Mouse (Mus musculus): ENCODE measurements around the gene Cma2. TPM values are rescaled to one million over a fixed set of nuclear protein-coding genes. Genes with fewer than 3 reads are reported as not detected.
"Not testable (repeated sequence)": the region's sequence is repeated elsewhere in the genome, so short reads cannot be mapped to it uniquely, and the experiment has no call there.

The Cma2 gene
- polyA plus RNA-seq, 1 experiment from 2014 or later: not detected

GRCm38 (mm10) chr14:55944575-55944974 is 6.2 kb upstream of the Cma2 start, which contains the start of gene Cma1:
Cma1 (minus strand) TSS chr14:55944675.
- no peak within 1 kb of the TSS for H3K4me3 ChIP-seq (replicated peaks)
- H3K27ac ChIP-seq (replicated peaks): no peak within 1 kb of the TSS
- H3K4me1 ChIP-seq (replicated peaks): 0 out of 2 replicates have a peak, but pooled peaks cover 2% of the 10 kb centered on the region
- no peak within 1 kb of the TSS for H3K4me2 ChIP-seq
- no peak for ATAC-seq (ENCODE audit: insufficient read depth)
- no peaks in the 10 kb centered on the region for H3K9me3 ChIP-seq (replicated peaks)
- 35% methylated on average over 4 of the region's 4 CpGs for WGBS (ENCODE audit: insufficient replicate concordance)
- H3K27me3 ChIP-seq: 0 out of 2 replicates have a peak, but pooled peaks cover 3% of the 10 kb centered on the region
- no peaks in the 10 kb centered on the region for H3K36me3 ChIP-seq (replicated peaks)
- no peak within 1 kb of the TSS for H3K9ac ChIP-seq

- no peak for ATAC-seq (ENCODE audit: insufficient read depth)
- Histone ChIP-seq H3K4me1 (replicated peaks) (peaks cover 10% of the 10 kb centered on the region; the same call in 1 of the 2 replicates), H3K9me3 (replicated peaks) (no peaks in the 10 kb centered on the region), H3K9ac (no peak overlapping the region), H3K27me3 (0 out of 2 replicates have a peak, but pooled peaks cover 3% of the 10 kb centered on the region), H3K4me3 (replicated peaks) (no peak overlapping the region), H3K27ac (replicated peaks) (no peak overlapping the region), H3K36me3 (replicated peaks) (no peaks in the 10 kb centered on the region), H3K4me2 (no peak overlapping the region)
- 14% methylated on average over 2 of the region's 2 CpGs for WGBS (ENCODE audit: insufficient replicate concordance)
Observed at GRCm38 (mm10) chr14:55946269-55946969, 4.4 kb upstream of the Cma2 start.

- no peaks in the 10 kb centered on the region for H3K9me3 ChIP-seq (replicated peaks)
- WGBS (ENCODE audit: insufficient replicate concordance): 48% methylated on average over 1 of the region's 1 CpGs
- H3K27ac ChIP-seq (replicated peaks): no peak overlapping the region
- no peak overlapping the region for H3K9ac ChIP-seq
- H3K36me3 ChIP-seq (replicated peaks): no peaks in the 10 kb centered on the region
- ATAC-seq (ENCODE audit: insufficient read depth): no peak
- H3K4me3 ChIP-seq (replicated peaks): no peak overlapping the region
- no peaks in the 10 kb centered on the region for H3K4me1 ChIP-seq (replicated peaks)
- no peaks in the 10 kb centered on the region; the same call in 1 of the 2 replicates for H3K27me3 ChIP-seq
- H3K4me2 ChIP-seq: no peak overlapping the region
Observed at GRCm38 (mm10) chr14:55963263-55963662, 12.5 kb downstream of the Cma2 start.

DNA sequence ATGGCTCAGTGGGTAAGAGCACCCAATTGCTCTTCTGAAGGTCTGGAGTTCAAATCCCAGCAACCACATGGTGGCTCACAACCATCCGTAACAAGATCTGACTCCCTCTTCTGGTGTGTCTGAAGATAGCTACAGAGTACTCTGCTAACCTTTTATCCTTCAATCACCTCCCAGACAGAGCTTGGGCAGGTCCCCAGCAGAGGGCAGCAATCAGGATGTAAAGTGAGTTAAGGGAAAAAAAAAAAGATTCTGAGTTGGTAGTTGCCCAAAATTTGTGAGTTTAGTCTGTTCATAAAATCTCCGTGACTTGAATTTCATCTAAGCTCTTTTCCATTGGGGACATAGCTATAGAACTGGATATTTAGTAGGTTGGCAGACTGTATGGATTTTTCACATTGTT is 13.1 kb downstream of the Cma2 start:
- H3K4me3 ChIP-seq (replicated peaks); H3K9ac ChIP-seq; ATAC-seq (ENCODE audit: insufficient read depth); H3K9me3 ChIP-seq (replicated peaks); H3K4me1 ChIP-seq (replicated peaks); H3K27me3 ChIP-seq; H3K36me3 ChIP-seq (replicated peaks); H3K27ac ChIP-seq (replicated peaks); H3K4me2 ChIP-seq: not testable (repeated sequence)
- WGBS (ENCODE audit: insufficient replicate concordance): 53% methylated on average over 2 of the region's 2 CpGs

DNA sequence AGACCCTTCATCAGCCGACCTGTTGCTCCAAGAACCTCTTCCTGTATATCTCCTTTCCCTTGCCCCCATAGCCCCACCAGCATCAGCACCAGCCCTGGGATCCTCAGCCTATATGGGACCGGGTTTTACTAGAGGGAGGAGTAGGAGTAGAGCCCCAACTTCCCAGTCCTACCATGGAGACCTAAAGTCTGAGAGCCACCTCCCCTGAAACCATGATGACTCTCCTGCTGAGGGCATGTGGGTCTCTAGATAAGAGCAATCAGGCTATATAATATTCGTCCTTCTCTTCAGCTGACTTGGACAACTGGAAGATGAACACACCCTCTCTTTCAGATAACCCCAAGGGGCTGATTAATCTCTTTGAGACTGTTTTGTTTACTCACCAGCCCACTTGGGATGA is 36.7 kb downstream of the Cma2 start:
- ATAC-seq (ENCODE audit: insufficient read depth): peak; percentile 72
- not testable (repeated sequence) for H3K4me3 ChIP-seq (replicated peaks); H3K4me2 ChIP-seq; H3K9ac ChIP-seq; H3K4me1 ChIP-seq (replicated peaks); H3K9me3 ChIP-seq (replicated peaks); H3K27me3 ChIP-seq; H3K27ac ChIP-seq (replicated peaks); H3K36me3 ChIP-seq (replicated peaks)
- 43% methylated on average over 2 of the region's 3 CpGs for WGBS (ENCODE audit: insufficient replicate concordance)

- H3K9ac ChIP-seq: no peak overlapping the region
- WGBS (ENCODE audit: insufficient replicate concordance): 67% methylated on average over 3 of the region's 3 CpGs
- no peak for ATAC-seq (ENCODE audit: insufficient read depth)
- H3K4me3 ChIP-seq (replicated peaks): no peak overlapping the region
- H3K9me3 ChIP-seq (replicated peaks): no peaks in the 10 kb centered on the region
- no peak overlapping the region for H3K27ac ChIP-seq (replicated peaks)
- no peaks in the 10 kb centered on the region for H3K4me1 ChIP-seq (replicated peaks)
- no peak overlapping the region for H3K4me2 ChIP-seq
- no peaks in the 10 kb centered on the region for H3K36me3 ChIP-seq (replicated peaks)
- H3K27me3 ChIP-seq: peaks cover 6% of the 10 kb centered on the region; the same call in 1 of the 2 replicates
Observed at GRCm38 (mm10) chr14:56013147-56013546, 62.4 kb downstream of the Cma2 start.

- Histone ChIP-seq H3K27ac (replicated peaks) (no peak overlapping the region), H3K4me1 (replicated peaks) (no peaks in the 10 kb centered on the region), H3K27me3 (peaks cover 6% of the 10 kb centered on the region; the same call in 1 of the 2 replicates), H3K4me2 (no peak overlapping the region), H3K9me3 (replicated peaks) (no peaks in the 10 kb centered on the region), H3K4me3 (replicated peaks) (no peak overlapping the region), H3K9ac (no peak overlapping the region), H3K36me3 (replicated peaks) (no peaks in the 10 kb centered on the region)
- 61% methylated on average over 2 of the region's 2 CpGs for WGBS (ENCODE audit: insufficient replicate concordance)
- no peak for ATAC-seq (ENCODE audit: insufficient read depth)
Observed at GRCm38 (mm10) chr14:56013924-56014323, 63.1 kb downstream of the Cma2 start.

GRCm38 (mm10) chr14:56017671-56018070 is 66.9 kb downstream of the Cma2 start, which contains the start of gene Mcpt1:
Mcpt1 (plus strand) TSS chr14:56017971.
- H3K4me1 ChIP-seq (replicated peaks): peaks cover 21% of the 10 kb centered on the region
- H3K4me3 ChIP-seq (replicated peaks); H3K9ac ChIP-seq; ATAC-seq (ENCODE audit: insufficient read depth); H3K27me3 ChIP-seq; H3K27ac ChIP-seq (replicated peaks); H3K9me3 ChIP-seq (replicated peaks); H3K4me2 ChIP-seq; H3K36me3 ChIP-seq (replicated peaks): not testable (repeated sequence)
- WGBS (ENCODE audit: insufficient replicate concordance): 31% methylated on average over 3 of the region's 3 CpGs

GRCm38 (mm10) chr14:56019446-56019845 is 68.7 kb downstream of the Cma2 start:
- no peaks in the 10 kb centered on the region for H3K9me3 ChIP-seq (replicated peaks)
- no peaks in the 10 kb centered on the region for H3K36me3 ChIP-seq (replicated peaks)
- H3K4me1 ChIP-seq (replicated peaks): peaks cover 22% of the 10 kb centered on the region
- no peak overlapping the region for H3K4me3 ChIP-seq (replicated peaks)
- ATAC-seq (ENCODE audit: insufficient read depth): no peak
- 35% methylated on average over 1 of the region's 1 CpGs for WGBS (ENCODE audit: insufficient replicate concordance)
- no peak overlapping the region for H3K27ac ChIP-seq (replicated peaks)
- peaks cover 3% of the 10 kb centered on the region; the same call in 1 of the 2 replicates for H3K27me3 ChIP-seq
- H3K9ac ChIP-seq: no peak overlapping the region
- no peak overlapping the region for H3K4me2 ChIP-seq

DNA sequence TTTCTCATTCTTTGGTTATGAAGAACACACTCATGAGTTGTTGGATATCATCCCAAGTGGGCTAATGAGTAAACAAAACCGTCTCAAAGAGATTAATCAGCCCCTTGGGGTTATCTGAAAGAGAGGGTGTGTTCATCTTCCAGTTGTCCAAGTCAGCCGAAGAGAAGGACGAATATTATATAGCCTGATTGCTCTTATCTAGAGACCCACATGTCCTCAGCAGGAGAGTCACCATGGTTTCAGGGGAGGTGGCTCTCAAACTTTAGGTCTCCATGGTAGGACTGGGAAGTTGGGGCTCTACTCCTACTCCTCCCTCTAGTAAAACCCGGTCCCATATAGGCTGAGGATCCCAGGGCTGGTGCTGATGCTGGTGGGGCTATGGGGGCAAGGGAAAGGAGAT is 70.5 kb downstream of the Cma2 start:
- H3K4me2 ChIP-seq: peak overlapping the region; percentile 48

More for the DNA sequence above, 70.5 kb downstream of the Cma2 start:
- not testable (repeated sequence) for H3K27me3 ChIP-seq; H3K9ac ChIP-seq; H3K4me3 ChIP-seq (replicated peaks); H3K9me3 ChIP-seq (replicated peaks); H3K36me3 ChIP-seq (replicated peaks)
- ATAC-seq (ENCODE audit: insufficient read depth): peak; percentile 97
- peak overlapping the region; percentile 54 for H3K27ac ChIP-seq (replicated peaks)
- 19% methylated on average over 4 of the region's 4 CpGs for WGBS (ENCODE audit: insufficient replicate concordance)
- H3K4me1 ChIP-seq (replicated peaks): peaks cover 22% of the 10 kb centered on the region
